Mouse (Mus musculus) heart, postnatal 0 days (tissue): Measurements from ENCODE around the gene Slc5a3. TPM values are rescaled to one million over a fixed set of nuclear protein-coding genes. Genes with fewer than 3 reads are reported as not detected.

Experiments used
- ATAC-seq: fragments of 200-750 bp; cut with Nextera tagmentation; 2 replicates; pipeline ENCODE4 v1.8.0; 2017; ENCODE audit warnings: low read depth, moderate number of reproducible peaks, moderate library complexity; ENCODE audit not compliant: insufficient read depth
- DNase-seq: peaks from one replicate; pipeline ENCODE4 v3.0.0-alpha.2; 2016; ENCODE audit warnings: low spot score
- H3K27ac ChIP-seq: fragments of 300-500 bp; sonication (generic); 2 replicates; pipeline ENCODE4 v1.5.1; 2014; ENCODE audit warnings: low read depth, mild to moderate bottlenecking
- H3K27me3 ChIP-seq: fragments of 300-500 bp; sonication (generic); 2 replicates; pipeline ENCODE4 v1.6.1; 2014; ENCODE audit warnings: low read length, mixed read lengths; ENCODE audit not compliant: control insufficient read depth, insufficient read depth
- H3K36me3 ChIP-seq: fragments of 300-500 bp; sonication (generic); replicated peaks from 2 replicates; pipeline ENCODE4 v1.6.1; 2014; ENCODE audit warnings: low read length, mixed read lengths; ENCODE audit not compliant: control insufficient read depth, insufficient read depth
- H3K4me1 ChIP-seq: fragments of 300-500 bp; sonication (generic); 2 replicates; pipeline ENCODE4 v1.6.1; 2014; ENCODE audit warnings: antibody characterized with exemption; ENCODE audit not compliant: control insufficient read depth, insufficient read depth
- H3K4me2 ChIP-seq: fragments of 300-500 bp; sonication (generic); 2 replicates; pipeline ENCODE4 v1.6.1; 2014; ENCODE audit warnings: low read depth, mild to moderate bottlenecking, low read length, moderate library complexity
- H3K4me3 ChIP-seq: fragments of 300-500 bp; sonication (generic); 2 replicates; pipeline ENCODE4 v1.5.1; 2014; ENCODE audit warnings: low read depth, low read length
- H3K9ac ChIP-seq: fragments of 300-500 bp; sonication (generic); replicated peaks from 2 replicates; pipeline ENCODE4 v1.6.1; 2014; ENCODE audit warnings: low read depth, low read length, mixed read lengths
- H3K9me3 ChIP-seq: fragments of 300-500 bp; sonication (generic); replicated peaks from 2 replicates; pipeline ENCODE4 v1.6.1; 2016; ENCODE audit warnings: low read length; ENCODE audit not compliant: control insufficient read depth
- CTCF ChIP-seq: IDR thresholded peaks from 2 replicates; pipeline ENCODE4 v1.5.1; 2016; ENCODE audit warnings: antibody characterized with exemption, control low read depth, low read depth
- EP300 ChIP-seq: IDR thresholded peaks from 2 replicates; pipeline ENCODE4 v1.6.1; 2016; ENCODE audit warnings: antibody characterized with exemption, low read depth
- WGBS: fragments of 180-500 bp; shearing (Covaris S2); extraction: QIAGEN DNeasy Blood & Tissue Kit; methylation state at CpG from one replicate; pipeline ENCODE4 v1.1.7; 2014; 5-methylcytosine and 5-hydroxymethylcytosine counted together
- polyA plus RNA-seq: library from polyadenylated mRNA; unstranded; fragments of >200 nt; fragmentation: Nextera tagmentation; extraction: Ambion mirVana; gene quantifications from 2 replicates; pipeline ENCODE4 v1.2.1, GENCODE M21; 2015
- total RNA-seq: library from RNA; depleted of rRNA; stranded (reverse); fragments of >200 nt; gene quantifications from 2 replicates; pipeline ENCODE4 v1.2.3, GENCODE M21; 2014; ENCODE audit warnings: low replicate concordance

Gene Slc5a3
- total and polyA plus RNA-seq, 2 experiments from 2014 or later: 1.5 to 13.9 TPM

DNA sequence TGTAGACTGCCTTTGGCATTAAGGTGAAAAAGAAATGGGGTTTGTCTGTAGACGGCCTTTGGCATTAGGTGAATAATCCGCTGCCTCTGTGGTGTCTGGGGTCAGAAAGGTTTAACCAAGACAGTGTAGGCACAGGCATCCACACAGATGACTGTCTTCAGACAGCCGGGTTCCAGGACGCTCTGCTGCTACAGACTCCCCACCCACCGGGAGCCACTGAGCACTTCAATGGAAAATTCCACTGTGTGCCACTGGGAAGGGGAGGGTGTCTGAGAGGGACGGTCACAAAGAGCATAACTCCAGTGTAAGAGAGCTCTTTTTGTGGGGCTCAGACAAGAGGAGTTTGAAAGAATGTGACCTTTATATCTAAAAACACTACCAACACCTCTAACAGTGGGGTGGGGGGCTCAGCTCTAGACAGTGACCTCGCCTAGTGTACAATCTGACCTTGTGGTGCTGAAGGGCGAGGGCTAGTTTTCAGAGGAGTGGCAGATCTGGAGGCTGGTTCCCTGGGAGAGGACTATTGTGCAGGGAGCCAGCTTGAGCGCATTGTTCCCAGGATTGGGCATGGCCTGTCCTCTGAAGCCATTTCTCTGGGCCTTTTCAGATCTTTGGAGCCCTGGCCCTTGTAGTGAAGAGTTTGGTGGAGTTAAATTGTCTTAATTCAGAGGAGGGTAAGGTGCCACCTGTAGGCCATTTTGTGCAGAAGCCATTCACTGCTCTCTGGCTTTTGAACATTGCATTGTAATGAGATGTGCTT is 45.6 kb downstream of the Slc5a3 start:
- no peak overlapping the region for H3K9ac ChIP-seq
- no peaks in the 10 kb centered on the region for H3K9me3 ChIP-seq
- peaks cover 18% of the 10 kb centered on the region for H3K36me3 ChIP-seq
- ATAC-seq: peak; percentile 83
- peak overlapping the region; percentile 75 for H3K27ac ChIP-seq
- peak; percentile 21; the same call in 1 of the 2 replicates for TF ChIP-seq CTCF
- TF ChIP-seq EP300: no peak
- DNase-seq: peak; percentile 53
- H3K4me3 ChIP-seq: no peak overlapping the region
- H3K4me1 ChIP-seq: peaks cover 7% of the 10 kb centered on the region; the same call in 1 of the 2 replicates
- WGBS: 31% methylated on average over 9 of the region's 9 CpGs
- no peaks in the 10 kb centered on the region for H3K27me3 ChIP-seq
- H3K4me2 ChIP-seq: no peak overlapping the region

DNA sequence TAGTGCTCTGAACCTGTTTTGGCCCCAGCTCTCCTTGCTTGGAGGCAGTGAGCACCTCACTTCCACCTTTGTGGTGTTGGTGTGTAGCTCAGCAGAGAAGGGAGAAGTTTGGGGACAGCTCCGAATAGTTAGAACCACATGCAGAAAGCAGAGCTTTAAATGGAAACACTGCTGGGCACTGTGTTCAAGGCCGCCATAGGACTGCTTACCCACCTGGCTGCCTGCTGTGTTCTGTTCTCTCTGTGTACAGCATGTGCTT is 46.1 kb downstream of the Slc5a3 start:
- Histone ChIP-seq H3K27ac (peak overlapping the region; percentile 75), H3K4me1 (peaks cover 7% of the 10 kb centered on the region; the same call in 1 of the 2 replicates)

DNA sequence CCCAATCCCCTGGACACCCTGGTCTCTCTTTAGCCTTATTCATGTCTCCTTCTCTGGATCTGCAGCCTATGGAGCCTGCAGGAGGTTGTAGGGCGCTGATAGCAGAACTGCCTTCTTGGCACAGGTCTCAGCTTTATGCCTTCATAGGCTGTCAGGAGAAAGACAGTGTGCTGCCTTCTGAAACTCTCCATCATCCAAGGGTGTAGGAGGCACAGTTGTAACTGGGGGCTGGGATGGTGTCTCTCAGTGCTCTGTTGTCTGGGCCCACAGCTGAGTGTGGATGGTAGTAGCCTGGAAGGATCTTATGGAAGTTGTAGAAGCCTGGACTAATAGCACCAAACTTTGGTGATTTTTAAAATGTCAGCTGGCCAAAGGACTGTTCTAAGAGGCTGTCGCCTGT is 46.8 kb downstream of the Slc5a3 start:
- Histone ChIP-seq H3K4me1 (peaks cover 7% of the 10 kb centered on the region; the same call in 1 of the 2 replicates), H3K9ac (no peak overlapping the region), H3K4me3 (no peak overlapping the region), H3K27me3 (no peaks in the 10 kb centered on the region), H3K27ac (no peak overlapping the region), H3K9me3 (no peaks in the 10 kb centered on the region), H3K4me2 (no peak overlapping the region), H3K36me3 (peaks cover 14% of the 10 kb centered on the region)
- no peak for TF ChIP-seq CTCF
- TF ChIP-seq EP300: no peak
- 95% methylated on average over 2 of the region's 2 CpGs for WGBS
- ATAC-seq (no peak), DNase-seq (no peak)

More for the DNA sequence above, 46.1 kb downstream of the Slc5a3 start:
- no peak for TF ChIP-seq EP300
- TF ChIP-seq CTCF: no peak
- ATAC-seq (no peak), DNase-seq (no peak)
- no peaks in the 10 kb centered on the region for H3K27me3 ChIP-seq
- no peak overlapping the region for H3K9ac ChIP-seq
- WGBS: 81% methylated on average over 2 of the region's 2 CpGs
- peaks cover 18% of the 10 kb centered on the region for H3K36me3 ChIP-seq
- no peak overlapping the region for H3K4me2 ChIP-seq
- no peaks in the 10 kb centered on the region for H3K9me3 ChIP-seq
- no peak overlapping the region for H3K4me3 ChIP-seq

DNA sequence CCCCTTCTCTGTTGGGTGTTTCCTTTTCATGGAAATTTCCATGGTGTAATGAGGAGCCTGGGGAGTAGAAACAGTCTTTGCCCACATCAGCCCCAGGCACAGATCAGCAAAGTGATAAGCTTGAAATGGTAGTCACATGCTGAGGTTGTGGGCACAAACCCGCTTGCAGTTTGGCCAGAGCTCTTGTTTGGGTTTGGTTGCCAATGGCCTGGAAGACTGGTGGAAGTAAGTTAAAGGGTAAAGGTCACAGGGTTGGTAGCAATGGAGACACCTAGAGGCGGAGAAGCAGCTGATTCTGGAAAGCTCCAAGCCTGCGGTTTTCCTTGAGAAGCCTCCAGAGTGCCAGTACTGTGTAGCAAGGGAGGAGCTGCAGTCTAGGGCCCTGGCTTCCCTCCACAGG is 47.5 kb downstream of the Slc5a3 start:
- H3K36me3 ChIP-seq: peaks cover 12% of the 10 kb centered on the region
- H3K9ac ChIP-seq: no peak overlapping the region
- TF ChIP-seq CTCF (no peak), EP300 (no peak)
- no peak overlapping the region for H3K4me2 ChIP-seq
- ATAC-seq: no peak
- no peak overlapping the region for H3K27ac ChIP-seq
- H3K4me3 ChIP-seq: no peak overlapping the region
- H3K4me1 ChIP-seq: peaks cover 7% of the 10 kb centered on the region; the same call in 1 of the 2 replicates
- no peaks in the 10 kb centered on the region for H3K9me3 ChIP-seq
- DNase-seq: no peak
- WGBS: 83% methylated on average over 3 of the region's 3 CpGs
- H3K27me3 ChIP-seq: no peaks in the 10 kb centered on the region

DNA sequence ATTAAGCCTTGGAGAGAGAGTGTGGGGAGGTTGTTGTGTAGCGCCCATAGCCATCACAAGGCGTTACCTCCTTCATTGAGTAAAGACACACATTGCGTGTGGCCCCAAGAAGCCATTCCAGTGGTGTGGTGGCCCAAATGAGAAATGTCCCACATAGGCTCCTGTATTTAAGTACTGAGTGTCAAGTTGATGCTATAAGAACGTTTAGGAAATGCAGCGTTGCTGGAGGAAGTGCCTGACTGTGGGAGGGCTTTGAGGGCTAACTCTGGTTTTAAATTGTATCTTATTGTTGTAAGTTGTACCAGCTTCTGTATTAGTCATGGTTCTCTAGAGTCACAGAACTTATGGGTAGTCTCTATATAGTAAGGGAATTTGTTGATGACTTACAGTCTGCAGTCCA is 49.2 kb downstream of the Slc5a3 start:
- Histone ChIP-seq H3K27ac (no peak overlapping the region), H3K4me1 (peaks cover 7% of the 10 kb centered on the region; the same call in 1 of the 2 replicates), H3K9me3 (no peaks in the 10 kb centered on the region), H3K4me2 (no peak overlapping the region), H3K27me3 (no peaks in the 10 kb centered on the region), H3K4me3 (no peak overlapping the region), H3K9ac (no peak overlapping the region), H3K36me3 (peaks cover 12% of the 10 kb centered on the region)
- no peak for ATAC-seq
- DNase-seq: no peak
- WGBS: 84% methylated on average over 5 of the region's 5 CpGs
- TF ChIP-seq CTCF: no peak
- TF ChIP-seq EP300: no peak
